In genomic region chr6:148942406-148942805, GRCm38 (mm10) we compare ENCODE assay signal across 16 mouse cellular contexts. TPM values are rescaled to one million over a fixed set of nuclear protein-coding genes. Genes with fewer than 3 reads are reported as not detected.
DNase-seq lines count a peak whose midpoint lies in the region; ATAC-seq and TF ChIP-seq lines count a peak whose summit lies in the region.
"Had no signal": no experiment of that assay in that cellular context is flagged by ENCODE, and none has a peak within 500 bp of the region (broad histone marks: within the 10 kb centered on the region; RNA-seq: fewer than 3 reads in every experiment).

No protein-coding gene starts in this region.

- H3K27ac ChIP-seq in hindbrain, embryonic 10.5 days: no peak overlapping the region
- H3K27ac ChIP-seq in hindbrain, postnatal 0 days: no peak overlapping the region
- H3K27ac ChIP-seq in midbrain, embryonic 10.5 days (replicated peaks): no peak overlapping the region
- H3K27ac ChIP-seq in midbrain, embryonic 11.5 days (ENCODE audit: low read depth, low read length): no peak overlapping the region
- no peak overlapping the region for H3K27ac ChIP-seq in small intestine, adult 2 months (ENCODE audit: insufficient read depth, low read depth, low read length)
- H3K27ac ChIP-seq in kidney, embryonic 16.5 days (ENCODE audit: low read length): no peak overlapping the region
- H3K27ac ChIP-seq: embryonic facial prominence, embryonic 13.5 days; hindbrain, embryonic 15.5 days had no signal

- no peak for DNase-seq in hindbrain, embryonic 10.5 days (ENCODE audit: low spot score)
- no peak for DNase-seq in hindbrain, postnatal 0 days (ENCODE audit: low spot score)
- no peak for DNase-seq in midbrain, embryonic 10.5 days (ENCODE audit: low spot score)
- no peak for DNase-seq in midbrain, embryonic 11.5 days (ENCODE audit: low spot score, missing footprints)
- peak; percentile 65 for DNase-seq in R1 (ENCODE audit: low read depth, low spot score)
- no peak for DNase-seq in adrenal gland, postnatal 10 days
- DNase-seq: adrenal gland, postnatal 25 days; B cell, adult 2 months; cerebellum, adult 2 months; layer of hippocampus, postnatal 36 days had no signal

- H3K27me3 ChIP-seq in hindbrain, embryonic 10.5 days (ENCODE audit: insufficient read depth, poor library complexity, severe bottlenecking): no peaks in the 10 kb centered on the region
- H3K27me3 ChIP-seq in hindbrain, postnatal 0 days (ENCODE audit: insufficient read depth, low read length): no peaks in the 10 kb centered on the region
- no peaks in the 10 kb centered on the region for H3K27me3 ChIP-seq in midbrain, embryonic 10.5 days (ENCODE audit: low read depth, poor library complexity, severe bottlenecking)
- no peaks in the 10 kb centered on the region for H3K27me3 ChIP-seq in midbrain, embryonic 11.5 days (ENCODE audit: control insufficient read depth, insufficient read depth, low read length)
- no peaks in the 10 kb centered on the region for H3K27me3 ChIP-seq in small intestine, adult 2 months (ENCODE audit: control insufficient read depth, insufficient read depth, low read length)
- H3K27me3 ChIP-seq in kidney, embryonic 16.5 days (ENCODE audit: insufficient read depth, low read length): no peaks in the 10 kb centered on the region
- H3K27me3 ChIP-seq: embryonic facial prominence, embryonic 13.5 days; heart, embryonic 12.5 days; hindbrain, embryonic 15.5 days had no signal

- no peak for ATAC-seq in hindbrain, postnatal 0 days
- no peak for ATAC-seq in midbrain, embryonic 11.5 days (ENCODE audit: low FRiP score)
- no peak for ATAC-seq in kidney, embryonic 16.5 days (ENCODE audit: low FRiP score, low TSS enrichment)
- ATAC-seq: activated CD4-positive, CD25-positive, alpha-beta regulatory T cell, adult 4 months had no signal

- no peak overlapping the region for H3K9ac ChIP-seq in hindbrain, postnatal 0 days (replicated peaks; ENCODE audit: low read length)
- H3K9ac ChIP-seq in midbrain, embryonic 11.5 days (ENCODE audit: low read length): no peak overlapping the region
- no peak overlapping the region for H3K9ac ChIP-seq in kidney, embryonic 16.5 days (replicated peaks; ENCODE audit: low read length)
- H3K9ac ChIP-seq: embryonic facial prominence, embryonic 13.5 days; heart, embryonic 12.5 days; hindbrain, embryonic 15.5 days had no signal

- peaks cover 41% of the 10 kb centered on the region for H3K4me1 ChIP-seq in hindbrain, embryonic 10.5 days (replicated peaks)
- no peaks in the 10 kb centered on the region for H3K4me1 ChIP-seq in hindbrain, postnatal 0 days (ENCODE audit: insufficient read depth, low read length)
- H3K4me1 ChIP-seq in midbrain, embryonic 10.5 days: peaks cover 55% of the 10 kb centered on the region
- H3K4me1 ChIP-seq in midbrain, embryonic 11.5 days (ENCODE audit: control insufficient read depth, insufficient read depth, low read length): peaks cover 16% of the 10 kb centered on the region
- peaks cover 2% of the 10 kb centered on the region; the same call in 1 of the 2 replicates for H3K4me1 ChIP-seq in small intestine, adult 2 months (ENCODE audit: control insufficient read depth, insufficient read depth, insufficient read length, low read length)
- peaks cover 32% of the 10 kb centered on the region for H3K4me1 ChIP-seq in kidney, embryonic 16.5 days (ENCODE audit: insufficient read depth, low read length)

- peaks cover 52% of the 10 kb centered on the region for H3K36me3 ChIP-seq in hindbrain, embryonic 10.5 days
- H3K36me3 ChIP-seq in hindbrain, postnatal 0 days (ENCODE audit: insufficient read depth, low read length): no peaks in the 10 kb centered on the region
- peaks cover 51% of the 10 kb centered on the region for H3K36me3 ChIP-seq in midbrain, embryonic 10.5 days
- H3K36me3 ChIP-seq in midbrain, embryonic 11.5 days (ENCODE audit: control insufficient read depth, insufficient read depth, low read length): no peaks in the 10 kb centered on the region
- no peaks in the 10 kb centered on the region for H3K36me3 ChIP-seq in small intestine, adult 2 months (ENCODE audit: control insufficient read depth, insufficient read depth, low read length)
- 0 out of 2 replicates have a peak, but pooled peaks cover 4% of the 10 kb centered on the region for H3K36me3 ChIP-seq in kidney, embryonic 16.5 days (ENCODE audit: insufficient read depth, low read length)
- H3K36me3 ChIP-seq: embryonic facial prominence, embryonic 13.5 days; hindbrain, embryonic 15.5 days had no signal

- 72% methylated on average over 4 of the region's 4 CpGs for WGBS in hindbrain, embryonic 10.5 days
- WGBS in hindbrain, postnatal 0 days: 76% methylated on average over 4 of the region's 4 CpGs
- 73% methylated on average over 4 of the region's 4 CpGs for WGBS in midbrain, embryonic 10.5 days
- WGBS in midbrain, embryonic 11.5 days: 77% methylated on average over 4 of the region's 4 CpGs
- WGBS in small intestine, adult 2 months: 48% methylated on average over 4 of the region's 4 CpGs
- WGBS in kidney, embryonic 16.5 days: 75% methylated on average over 4 of the region's 4 CpGs

- H3K9me3 ChIP-seq in hindbrain, embryonic 10.5 days: no peaks in the 10 kb centered on the region
- no peaks in the 10 kb centered on the region for H3K9me3 ChIP-seq in hindbrain, postnatal 0 days (ENCODE audit: low read length)
- no peaks in the 10 kb centered on the region for H3K9me3 ChIP-seq in midbrain, embryonic 10.5 days (replicated peaks)
- no peaks in the 10 kb centered on the region for H3K9me3 ChIP-seq in midbrain, embryonic 11.5 days (ENCODE audit: control insufficient read depth, low read length)
- H3K9me3 ChIP-seq in kidney, embryonic 16.5 days (ENCODE audit: low read length): no peaks in the 10 kb centered on the region
- H3K9me3 ChIP-seq: embryonic facial prominence, embryonic 13.5 days; heart, embryonic 12.5 days; hindbrain, embryonic 15.5 days had no signal

- TF ChIP-seq CTCF in hindbrain, postnatal 0 days (IDR thresholded peaks at IDR 0.05; ENCODE audit: low read depth): no peak
- TF ChIP-seq CTCF in small intestine, adult 2 months (IDR thresholded peaks at IDR 0.05; ENCODE audit: extremely low read depth, insufficient read length, insufficient replicate concordance, low read depth, low read length): peak; percentile 14; the same call in 1 of the 2 replicates

- H3K4me2 ChIP-seq in hindbrain, postnatal 0 days (ENCODE audit: low read depth, low read length): no peak overlapping the region
- H3K4me2 ChIP-seq in midbrain, embryonic 11.5 days: no peak overlapping the region
- no peak overlapping the region for H3K4me2 ChIP-seq in kidney, embryonic 16.5 days (replicated peaks; ENCODE audit: low read depth, low read length)
- H3K4me2 ChIP-seq: hindbrain, embryonic 15.5 days had no signal

- no peak for TF ChIP-seq POLR2A in small intestine, adult 2 months (IDR thresholded peaks at IDR 0.05; ENCODE audit: low read depth, low read length)

- H3K4me3 ChIP-seq in hindbrain, embryonic 10.5 days: peak overlapping the region; percentile 98; the same call in 1 of the 2 replicates
- H3K4me3 ChIP-seq in hindbrain, postnatal 0 days (ENCODE audit: low read length): no peak overlapping the region
- H3K4me3 ChIP-seq in midbrain, embryonic 10.5 days: peak overlapping the region; percentile 79
- no peak overlapping the region for H3K4me3 ChIP-seq in midbrain, embryonic 11.5 days (ENCODE audit: low read depth, low read length)
- H3K4me3 ChIP-seq in small intestine, adult 2 months (ENCODE audit: low read depth, low read length): no peak overlapping the region
- no peak overlapping the region for H3K4me3 ChIP-seq in kidney, embryonic 16.5 days (ENCODE audit: low read length)
- H3K4me3 ChIP-seq: embryonic facial prominence, embryonic 13.5 days; heart, embryonic 12.5 days; hindbrain, embryonic 15.5 days had no signal

RNA-seq across cellular contexts. Expression of gene Sinhcaf, which starts 3.9 kb away (rescaled TPM):
- polyA plus RNA-seq in hindbrain, embryonic 10.5 days (2016; fragmentation: Nextera tagmentation; extraction: Ambion mirVana): 238 and 321 TPM in 2 replicates
- 19.1 and 25.9 TPM in 2 replicates for total RNA-seq in hindbrain, postnatal 0 days (2014; rRNA removed)
- polyA plus RNA-seq in hindbrain, postnatal 0 days (2015; fragmentation: Nextera tagmentation; extraction: Ambion mirVana): 19.2 and 23.0 TPM in 2 replicates
- polyA plus RNA-seq in midbrain, embryonic 10.5 days (2016; fragmentation: Nextera tagmentation; extraction: Ambion mirVana): 322 and 341 TPM in 2 replicates
- polyA plus RNA-seq in midbrain, embryonic 11.5 days (2014; fragmentation: Nextera tagmentation; extraction: Ambion mirVana): 313 and 341 TPM in 2 replicates
- 0.57 and 1.5 TPM in 2 replicates for polyA plus RNA-seq in small intestine, adult 2 months (2012; rRNA removed)
- 142 and 145 TPM in 2 replicates for polyA plus RNA-seq in kidney, embryonic 16.5 days (2015; fragmentation: Nextera tagmentation; extraction: Ambion mirVana)
- 10 to 100 TPM; 28.1 to 29.4 TPM for total RNA-seq in adrenal gland, postnatal 10 days (2021)

RNA-seq across cellular contexts. Expression of gene Caprin2, which starts 46.4 kb away (rescaled TPM):
- 15.9 and 18.5 TPM in 2 replicates for polyA plus RNA-seq in hindbrain, embryonic 10.5 days (2016; fragmentation: Nextera tagmentation; extraction: Ambion mirVana)
- total RNA-seq in hindbrain, postnatal 0 days (2014; rRNA removed): 11.5 and 20.3 TPM in 2 replicates
- 6.8 and 7.1 TPM in 2 replicates for polyA plus RNA-seq in hindbrain, postnatal 0 days (2015; fragmentation: Nextera tagmentation; extraction: Ambion mirVana)
- 22.4 and 24.0 TPM in 2 replicates for polyA plus RNA-seq in midbrain, embryonic 10.5 days (2016; fragmentation: Nextera tagmentation; extraction: Ambion mirVana)
- 13.8 and 17.3 TPM in 2 replicates for polyA plus RNA-seq in midbrain, embryonic 11.5 days (2014; fragmentation: Nextera tagmentation; extraction: Ambion mirVana)
- polyA plus RNA-seq in small intestine, adult 2 months (2012; rRNA removed): 1.6 and 1.7 TPM in 2 replicates
- 18.0 and 19.0 TPM in 2 replicates for polyA plus RNA-seq in kidney, embryonic 16.5 days (2015; fragmentation: Nextera tagmentation; extraction: Ambion mirVana)
- total RNA-seq in adrenal gland, postnatal 10 days (2021): 10 to 100 TPM; 10.2 to 18.2 TPM

Comparison
In these comparisons a context has a peak if more than half of its experiments do, and no peak if none do; other contexts are left out.
1. H3K4me3 ChIP-seq: peak in hindbrain, embryonic 10.5 days (single experiment) and midbrain, embryonic 10.5 days (single experiment); none in hindbrain, postnatal 0 days (single experiment), midbrain, embryonic 11.5 days (single experiment), small intestine, adult 2 months (single experiment) and kidney, embryonic 16.5 days (single experiment).